Mouse (Mus musculus) cortical plate, adult 2 months (tissue): Measurements from ENCODE around the gene Tars. TPM values are rescaled to one million over a fixed set of nuclear protein-coding genes. Genes with fewer than 3 reads are reported as not detected.

ENCODE experiments used
- H3K27ac ChIP-seq: fragments of 200-500 bp; 2 replicates; pipeline ENCODE4 v1.5.1; 2012; ENCODE audit warnings: low read length, control low read depth, inconsistent platforms; ENCODE audit not compliant: insufficient read depth
- H3K4me1 ChIP-seq: fragments of 200-500 bp; 2 replicates; pipeline ENCODE4 v1.6.1; 2011; ENCODE audit warnings: low read length; ENCODE audit not compliant: control insufficient read depth, insufficient read depth
- H3K4me3 ChIP-seq: fragments of 200-500 bp; 2 replicates; pipeline ENCODE4 v1.5.1; 2011; ENCODE audit warnings: mild to moderate bottlenecking, low read length, control low read depth; ENCODE audit not compliant: insufficient read depth
- CTCF ChIP-seq: fragments of 200-500 bp; IDR thresholded peaks from 2 replicates; pipeline ENCODE4 v1.5.1; 2011; ENCODE audit warnings: mild to moderate bottlenecking, control low read depth, low read length; ENCODE audit not compliant: insufficient read depth; ENCODE audit errors: extremely low read depth
- POLR2A ChIP-seq: fragments of 200-500 bp; IDR thresholded peaks from 2 replicates; pipeline ENCODE4 v1.6.1; 2011; ENCODE audit warnings: mild to moderate bottlenecking, low read length, control low read depth; ENCODE audit not compliant: insufficient read depth; ENCODE audit errors: extremely low read depth
- polyA plus RNA-seq: library from polyadenylated mRNA; depleted of rRNA; stranded (reverse); fragments of >200 nt; gene quantifications from 2 replicates; pipeline ENCODE4 v1.2.3, GENCODE M21; 2012

The Tars gene
- polyA plus RNA-seq, 1 experiment = 31.8 TPM

DNA sequence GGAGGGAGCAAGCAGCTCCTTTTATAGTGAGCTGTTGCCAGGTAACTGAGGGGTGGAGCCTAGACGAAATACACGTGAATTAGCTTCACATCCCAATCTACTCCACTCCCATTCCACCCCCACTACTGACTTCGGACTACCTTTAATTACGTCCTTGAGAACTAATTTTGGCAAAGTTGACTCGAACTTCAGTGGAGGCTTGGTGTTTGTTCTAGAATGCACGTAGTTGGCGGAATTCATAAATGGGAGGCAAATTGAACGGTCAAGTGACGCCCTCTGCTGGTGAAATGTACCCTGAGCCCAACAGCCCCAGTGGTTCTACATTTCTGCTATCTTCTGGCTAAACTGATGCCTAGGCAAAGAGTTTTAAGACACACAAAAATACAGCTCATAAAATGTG lies 7.3 kb upstream of the Tars start:
- Histone ChIP-seq H3K4me3 (no peak overlapping the region), H3K27ac (no peak overlapping the region), H3K4me1 (no peaks in the 10 kb centered on the region; the same call in 1 of the 2 replicates)
- TF ChIP-seq POLR2A = no peak
- peak; percentile 23; the same call in 1 of the 2 replicates for TF ChIP-seq CTCF

- Histone ChIP-seq H3K27ac (no peak overlapping the region), H3K4me1 (peaks cover 2% of the 10 kb centered on the region; the same call in 1 of the 2 replicates), H3K4me3 (peak overlapping the region; percentile 67)
- TF ChIP-seq CTCF = no peak
- no peak for TF ChIP-seq POLR2A
Measured at GRCm38 (mm10) chr15:11398676-11399350, 652 bp downstream of the Tars start.

GRCm38 (mm10) chr15:11396421-11396820 lies 3.0 kb downstream of the Tars start:
- TF ChIP-seq POLR2A (no peak), CTCF (no peak)
- H3K4me3 ChIP-seq = no peak overlapping the region
- peaks cover 2% of the 10 kb centered on the region; the same call in 1 of the 2 replicates for H3K4me1 ChIP-seq
- H3K27ac ChIP-seq = no peak overlapping the region

GRCm38 (mm10) chr15:11392903-11393302 lies 6.6 kb downstream of the Tars start:
- no peaks in the 10 kb centered on the region for H3K4me1 ChIP-seq
- no peak overlapping the region for H3K4me3 ChIP-seq
- TF ChIP-seq CTCF = no peak
- H3K27ac ChIP-seq = no peak overlapping the region

DNA sequence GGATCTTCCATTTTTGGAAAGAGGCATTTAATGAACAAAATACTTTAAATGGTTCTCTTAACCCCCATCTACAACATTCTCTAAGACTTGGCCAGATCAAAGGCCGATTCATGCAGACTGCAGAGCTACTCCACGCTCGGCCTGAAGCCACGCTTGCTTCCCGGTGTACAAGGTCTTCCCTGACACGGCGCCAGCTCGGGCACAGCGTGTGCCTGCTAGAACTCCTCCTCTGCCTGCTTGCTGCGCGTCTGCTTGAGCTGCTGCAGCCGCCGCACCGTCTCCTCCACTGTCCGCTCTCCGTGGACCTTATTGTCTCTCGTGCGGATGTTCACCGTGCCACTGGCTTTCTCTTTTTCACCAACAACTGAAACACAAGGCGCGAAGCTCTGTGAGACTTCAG lies 15.7 kb downstream of the Tars start:
- no peak for TF ChIP-seq CTCF
- no peak for TF ChIP-seq POLR2A
- Histone ChIP-seq H3K4me1 (no peaks in the 10 kb centered on the region), H3K27ac (no peak overlapping the region), H3K4me3 (no peak overlapping the region)

DNA sequence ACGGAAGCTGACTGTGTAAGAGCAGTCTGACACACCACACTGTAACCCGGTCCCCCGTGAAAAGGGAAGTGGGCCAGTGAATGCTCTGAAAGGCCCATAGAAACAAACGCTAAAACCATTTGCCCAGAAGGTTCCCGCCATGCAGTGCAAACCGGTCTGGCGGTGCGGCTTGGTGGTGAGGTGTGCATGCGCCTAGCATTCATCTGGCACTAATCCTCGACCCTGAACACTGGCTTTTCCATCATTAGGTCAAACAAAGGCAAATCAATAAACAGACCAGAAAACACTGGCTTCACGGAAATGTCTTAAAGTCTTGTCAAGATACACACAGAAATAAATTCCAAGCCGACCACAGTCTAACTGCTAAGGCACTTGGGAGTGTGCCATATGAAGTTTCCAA lies 16.9 kb downstream of the Tars start:
- Histone ChIP-seq H3K4me1 (no peaks in the 10 kb centered on the region), H3K27ac (no peak overlapping the region), H3K4me3 (no peak overlapping the region)
- TF ChIP-seq CTCF (no peak), POLR2A (no peak)

- Histone ChIP-seq H3K4me1 (no peaks in the 10 kb centered on the region), H3K4me3 (no peak overlapping the region)
- no peak for TF ChIP-seq CTCF
- no peak for TF ChIP-seq POLR2A
Measured at GRCm38 (mm10) chr15:11380616-11381015, 18.8 kb downstream of the Tars start.

GRCm38 (mm10) chr15:11380087-11380530 lies 19.4 kb downstream of the Tars start:
- Histone ChIP-seq H3K27ac (no peak overlapping the region), H3K4me1 (no peaks in the 10 kb centered on the region), H3K4me3 (no peak overlapping the region)
- peak; percentile 48; the same call in 1 of the 2 replicates for TF ChIP-seq CTCF
- TF ChIP-seq POLR2A = no peak

More at GRCm38 (mm10) chr15:11380616-11381015, 18.8 kb downstream of the Tars start:
- no peak overlapping the region for H3K27ac ChIP-seq

DNA sequence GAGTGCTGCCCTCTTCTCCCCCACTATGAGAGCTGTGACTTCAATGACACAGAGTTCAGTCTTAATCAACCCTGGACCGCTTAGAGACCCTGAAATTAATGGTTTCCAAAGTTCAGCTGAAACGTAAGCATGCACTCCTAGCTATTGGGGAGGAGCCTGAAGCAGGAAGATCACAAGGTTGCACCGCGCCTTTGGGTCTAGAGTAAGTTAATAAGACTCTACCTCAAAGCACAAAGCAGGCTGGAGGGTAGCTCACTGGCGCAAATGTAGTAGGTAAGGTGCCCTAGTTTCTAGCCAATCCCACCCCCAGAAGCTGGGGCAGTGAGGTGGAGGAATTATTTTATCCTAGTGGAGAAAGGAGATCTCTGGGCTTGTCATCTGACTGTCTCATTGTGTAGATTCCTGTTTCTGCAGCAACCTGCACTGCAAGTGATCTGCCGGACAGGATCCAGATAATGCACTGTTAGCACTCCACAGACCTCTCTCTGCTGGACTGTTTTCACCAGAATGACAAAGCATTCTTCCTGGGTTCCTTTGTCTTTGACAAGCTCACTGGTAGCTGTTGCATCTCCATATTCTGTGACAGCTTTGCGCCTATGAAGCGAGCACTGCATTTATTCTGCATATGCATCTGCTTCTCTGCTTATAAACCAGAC lies 19.9 kb downstream of the Tars start:
- Histone ChIP-seq H3K27ac (no peak overlapping the region), H3K4me1 (no peaks in the 10 kb centered on the region), H3K4me3 (no peak overlapping the region)
- no peak for TF ChIP-seq POLR2A

DNA sequence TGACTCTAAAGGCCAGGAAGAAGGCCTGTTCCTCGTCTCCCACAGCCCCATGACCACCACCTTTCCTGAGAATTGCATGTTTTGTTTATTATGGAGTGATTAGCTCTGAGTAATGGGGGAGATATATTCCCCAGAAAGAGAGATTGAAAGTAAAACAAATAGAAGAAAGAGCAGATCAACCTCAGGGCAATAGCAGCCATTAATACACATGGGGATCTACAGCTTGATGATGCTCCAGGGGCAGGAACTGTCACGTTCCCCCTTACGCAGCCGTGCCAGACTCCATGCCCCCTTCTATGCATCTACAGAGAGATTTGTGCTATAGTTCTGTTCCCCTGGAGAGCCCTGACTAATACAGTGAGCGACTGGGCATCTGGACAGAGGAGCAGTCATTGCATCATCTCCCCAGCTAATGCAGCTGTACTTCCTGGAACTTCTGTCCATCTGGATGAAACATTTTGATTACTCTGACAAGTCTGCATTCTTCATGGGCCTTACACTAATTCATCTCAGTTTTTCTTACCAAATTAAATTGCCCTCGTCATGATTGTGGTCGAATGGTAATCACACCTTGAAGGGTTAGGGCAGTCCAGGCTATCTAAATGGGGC lies 28.9 kb downstream of the Tars start:
- TF ChIP-seq POLR2A (no peak), CTCF (no peak)
- H3K4me3 ChIP-seq = no peak overlapping the region
- H3K4me1 ChIP-seq = no peaks in the 10 kb centered on the region
- no peak overlapping the region for H3K27ac ChIP-seq
